Mouse (Mus musculus) cortical plate, adult 2 months (tissue): ENCODE measurements around the gene Eml2.

Experiments
- CTCF ChIP-seq: fragments of 200-500 bp; IDR thresholded peaks from 2 replicates; pipeline ENCODE4 v1.5.1; 2011; ENCODE audit warnings: mild to moderate bottlenecking, control low read depth, low read length; ENCODE audit not compliant: insufficient read depth; ENCODE audit errors: extremely low read depth
- POLR2A ChIP-seq: fragments of 200-500 bp; IDR thresholded peaks from 2 replicates; pipeline ENCODE4 v1.6.1; 2011; ENCODE audit warnings: mild to moderate bottlenecking, low read length, control low read depth; ENCODE audit not compliant: insufficient read depth; ENCODE audit errors: extremely low read depth

DNA sequence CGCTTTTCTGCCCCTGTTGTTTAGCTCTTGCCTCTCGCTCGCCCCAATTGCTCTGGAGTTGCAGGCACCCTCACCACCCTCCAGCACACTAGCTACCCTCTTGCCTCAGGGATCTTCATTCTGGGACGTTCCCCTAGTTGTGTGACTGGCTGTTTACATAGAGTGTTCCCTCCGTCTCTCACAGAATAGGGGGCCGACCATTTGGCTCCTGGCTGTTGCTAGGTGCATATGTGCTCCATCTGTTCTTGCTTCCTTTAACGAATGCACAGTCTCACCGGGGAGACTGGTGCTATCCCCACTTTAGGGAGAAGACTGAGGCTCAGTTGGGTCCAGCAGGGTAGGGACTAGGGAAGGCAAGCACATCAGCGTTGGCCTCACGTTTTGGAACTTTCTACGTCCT is 17.6 kb upstream of the Eml2 start:
- no peak for TF ChIP-seq POLR2A
- no peak for TF ChIP-seq CTCF
